Mouse (Mus musculus): Measurements from ENCODE around the gene Pradc1. TPM values are rescaled to one million over a fixed set of nuclear protein-coding genes. Genes with fewer than 3 reads are reported as not detected.
A peak's percentile ranks its signal among the peaks of the same experiment; 100 is the strongest.

Pradc1 gene
- polyA plus RNA-seq (2014; fragmentation: Nextera tagmentation; extraction: Ambion mirVana) = 21.2 and 34.4 TPM in 2 replicates

DNA sequence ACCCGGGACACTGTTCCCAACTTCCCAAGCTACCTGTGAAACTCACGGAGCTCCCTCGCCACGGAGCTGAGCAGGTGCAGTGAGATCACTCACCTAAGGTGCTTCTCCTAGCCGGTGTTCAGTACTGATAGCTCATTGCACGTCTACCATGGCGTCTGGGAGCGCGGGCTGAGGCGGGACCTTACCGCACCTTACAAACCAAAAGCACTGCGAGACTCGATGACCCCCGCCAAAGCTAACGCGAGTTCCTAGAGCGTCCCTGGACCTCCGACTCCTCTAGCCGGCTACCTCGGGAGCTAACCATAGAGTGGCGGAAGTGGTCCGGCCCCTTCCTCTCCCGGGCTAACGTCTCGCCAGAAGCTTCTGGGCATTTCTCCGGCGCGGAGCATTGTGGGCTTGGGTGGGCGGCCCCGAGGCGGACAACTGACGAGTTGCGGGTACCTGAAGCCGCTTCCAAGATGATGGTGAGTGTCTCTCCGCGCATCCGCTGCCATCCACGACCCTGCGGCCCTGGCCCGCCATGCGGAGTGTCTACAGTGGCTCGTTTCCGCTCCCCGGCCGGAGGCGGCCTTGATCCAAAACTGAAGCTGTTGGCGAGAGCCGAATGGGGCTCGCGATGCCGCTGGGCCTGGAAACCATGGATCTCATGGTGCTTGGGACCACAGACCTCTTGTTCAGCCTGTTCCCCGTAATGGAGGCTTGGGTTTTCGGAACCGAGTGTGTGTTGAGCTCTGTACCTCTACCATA lies at the start of gene Pradc1:
Pradc1 (minus strand) TSS at position 307 of the 747 bp plus-strand sequence.
- Histone ChIP-seq H3K36me3 (ENCODE audit: control insufficient read depth, insufficient read depth, low read length) (no peaks in the 10 kb centered on the region), H3K27ac (ENCODE audit: low read depth, low read length) (peak within 1 kb of the TSS; percentile 94), H3K9me3 (replicated peaks; ENCODE audit: control insufficient read depth, low read length) (no peaks in the 10 kb centered on the region), H3K4me2 (peak within 1 kb of the TSS; percentile 97), H3K27me3 (ENCODE audit: control insufficient read depth, insufficient read depth, low read length) (no peaks in the 10 kb centered on the region), H3K4me1 (ENCODE audit: control insufficient read depth, insufficient read depth, low read length) (peaks cover 24% of the 10 kb centered on the region), H3K9ac (ENCODE audit: low read depth, low read length) (peak within 1 kb of the TSS; percentile 87), H3K4me3 (ENCODE audit: low read depth, low read length) (peak within 1 kb of the TSS; percentile 85)
- ATAC-seq (replicated peaks; ENCODE audit: insufficient number of reproducible peaks, low FRiP score, low TSS enrichment) = peak; percentile 91
- WGBS (ENCODE audit: insufficient replicate concordance) = under 1% methylated on average over 53 of the region's 54 CpGs

DNA sequence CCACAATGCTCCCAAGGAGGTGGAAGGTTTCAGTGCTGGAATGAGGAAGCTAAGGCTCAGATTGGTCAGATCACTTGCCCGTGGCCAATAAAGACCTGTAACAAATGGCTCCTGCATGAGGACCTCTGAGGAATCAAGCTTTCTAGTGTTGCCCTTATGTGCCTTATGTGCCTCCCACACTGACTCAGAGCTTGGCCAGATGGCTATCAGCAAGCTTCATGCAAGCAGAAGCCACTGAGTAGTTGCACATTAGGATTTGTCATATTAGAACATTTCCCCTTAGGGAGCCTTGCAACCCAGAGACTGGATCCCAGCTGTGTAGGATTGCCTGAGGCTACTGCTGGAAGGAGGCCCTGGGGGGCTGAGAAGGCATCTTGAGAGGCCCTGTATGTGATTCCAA lies 48.6 kb upstream of the Pradc1 start:
- Histone ChIP-seq H3K9ac (ENCODE audit: low read depth, low read length) (no peak overlapping the region), H3K4me3 (ENCODE audit: low read depth, low read length) (no peak overlapping the region), H3K27ac (ENCODE audit: low read depth, low read length) (no peak overlapping the region), H3K27me3 (ENCODE audit: control insufficient read depth, insufficient read depth, low read length) (peaks cover 53% of the 10 kb centered on the region), H3K4me1 (ENCODE audit: control insufficient read depth, insufficient read depth, low read length) (peaks cover 5% of the 10 kb centered on the region; the same call in 1 of the 2 replicates), H3K9me3 (replicated peaks; ENCODE audit: control insufficient read depth, low read length) (no peaks in the 10 kb centered on the region), H3K4me2 (no peak overlapping the region), H3K36me3 (ENCODE audit: control insufficient read depth, insufficient read depth, low read length) (no peaks in the 10 kb centered on the region)
- no peak for ATAC-seq (replicated peaks; ENCODE audit: insufficient number of reproducible peaks, low FRiP score, low TSS enrichment)
- WGBS (ENCODE audit: insufficient replicate concordance) = 62% methylated on average over 1 of the region's 1 CpGs

DNA sequence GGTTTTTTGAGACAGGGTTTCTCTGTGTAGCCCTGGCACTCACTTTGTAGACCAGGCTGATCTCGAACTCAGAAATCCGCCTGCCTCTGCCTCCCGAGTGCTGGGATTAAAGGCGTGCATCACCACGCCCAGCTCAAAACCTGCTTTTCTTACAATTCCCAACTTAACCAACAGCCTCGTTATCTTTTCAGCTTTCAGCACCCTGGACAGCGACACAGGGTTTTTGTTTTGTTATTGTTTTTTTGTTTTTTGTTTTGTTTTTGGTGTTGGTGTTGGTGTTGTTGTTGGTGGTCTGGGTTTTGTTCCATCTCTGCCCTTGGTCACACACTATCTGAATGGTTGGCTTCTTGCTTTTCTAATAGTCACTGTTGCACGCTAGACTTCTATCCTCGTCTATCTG lies 46.4 kb upstream of the Pradc1 start:
- H3K36me3 ChIP-seq (ENCODE audit: control insufficient read depth, insufficient read depth, low read length) = no peaks in the 10 kb centered on the region
- H3K27me3 ChIP-seq (ENCODE audit: control insufficient read depth, insufficient read depth, low read length) = peaks cover 32% of the 10 kb centered on the region
- no peak overlapping the region for H3K4me3 ChIP-seq (ENCODE audit: low read depth, low read length)
- H3K9ac ChIP-seq (ENCODE audit: low read depth, low read length) = no peak overlapping the region
- H3K4me2 ChIP-seq = no peak overlapping the region
- no peaks in the 10 kb centered on the region for H3K9me3 ChIP-seq (replicated peaks; ENCODE audit: control insufficient read depth, low read length)
- WGBS (ENCODE audit: insufficient replicate concordance) = 51% methylated on average over 9 of the region's 9 CpGs
- H3K27ac ChIP-seq (ENCODE audit: low read depth, low read length) = no peak overlapping the region
- ATAC-seq (replicated peaks; ENCODE audit: insufficient number of reproducible peaks, low FRiP score, low TSS enrichment) = no peak
- peaks cover 5% of the 10 kb centered on the region; the same call in 1 of the 2 replicates for H3K4me1 ChIP-seq (ENCODE audit: control insufficient read depth, insufficient read depth, low read length)

DNA sequence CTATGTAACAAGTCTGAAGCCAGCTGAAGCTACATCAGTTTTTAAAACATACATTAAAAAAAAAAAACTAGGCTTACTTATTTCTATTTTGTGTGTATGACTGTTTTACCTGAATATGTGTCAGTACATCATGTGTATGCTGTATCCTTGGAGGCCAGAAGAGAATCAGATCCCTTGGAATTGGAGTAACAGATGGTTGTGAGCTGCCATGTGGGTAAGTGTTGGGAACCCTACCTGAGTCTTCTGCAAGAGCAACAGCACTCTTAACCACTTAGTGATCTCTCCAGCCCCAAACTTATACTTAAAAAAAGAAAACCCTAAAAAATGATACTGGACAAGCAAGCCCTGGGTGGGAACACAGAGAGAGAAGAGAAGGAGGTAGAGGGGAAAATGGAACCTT lies 45.2 kb upstream of the Pradc1 start:
- Histone ChIP-seq H3K9me3 (replicated peaks; ENCODE audit: control insufficient read depth, low read length) (no peaks in the 10 kb centered on the region), H3K36me3 (ENCODE audit: control insufficient read depth, insufficient read depth, low read length) (no peaks in the 10 kb centered on the region), H3K4me2 (no peak overlapping the region), H3K27me3 (ENCODE audit: control insufficient read depth, insufficient read depth, low read length) (peaks cover 20% of the 10 kb centered on the region), H3K27ac (ENCODE audit: low read depth, low read length) (no peak overlapping the region), H3K4me3 (ENCODE audit: low read depth, low read length) (no peak overlapping the region), H3K9ac (ENCODE audit: low read depth, low read length) (no peak overlapping the region), H3K4me1 (ENCODE audit: control insufficient read depth, insufficient read depth, low read length) (no peaks in the 10 kb centered on the region)
- no peak for ATAC-seq (replicated peaks; ENCODE audit: insufficient number of reproducible peaks, low FRiP score, low TSS enrichment)

DNA sequence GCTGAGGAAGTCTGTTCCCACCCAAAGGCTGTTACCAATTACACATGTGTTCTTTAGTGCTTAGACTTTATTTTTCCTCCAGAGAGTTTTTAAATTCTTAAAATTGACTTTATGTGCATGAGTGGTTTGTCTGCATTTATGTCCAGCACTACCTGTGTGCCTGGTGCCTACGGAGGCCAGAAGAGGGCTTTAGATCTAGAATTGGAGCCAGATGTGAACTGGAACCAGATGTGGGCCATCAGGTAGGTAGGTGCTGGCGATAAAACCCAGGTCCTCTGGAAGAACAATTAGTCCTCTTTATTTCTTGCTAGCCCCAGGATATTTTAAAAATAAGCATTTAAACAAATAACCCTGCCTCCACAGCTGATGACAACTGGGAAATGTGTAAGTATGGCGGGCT lies 39.8 kb upstream of the Pradc1 start:
- H3K27ac ChIP-seq (ENCODE audit: low read depth, low read length) = no peak overlapping the region
- H3K4me3 ChIP-seq (ENCODE audit: low read depth, low read length) = no peak overlapping the region
- no peaks in the 10 kb centered on the region for H3K36me3 ChIP-seq (ENCODE audit: control insufficient read depth, insufficient read depth, low read length)
- WGBS (ENCODE audit: insufficient replicate concordance) = 82% methylated on average over 3 of the region's 3 CpGs
- H3K4me1 ChIP-seq (ENCODE audit: control insufficient read depth, insufficient read depth, low read length) = no peaks in the 10 kb centered on the region
- H3K4me2 ChIP-seq = no peak overlapping the region
- peaks cover 4% of the 10 kb centered on the region for H3K27me3 ChIP-seq (ENCODE audit: control insufficient read depth, insufficient read depth, low read length)
- no peak overlapping the region for H3K9ac ChIP-seq (ENCODE audit: low read depth, low read length)
- no peak for ATAC-seq (replicated peaks; ENCODE audit: insufficient number of reproducible peaks, low FRiP score, low TSS enrichment)
- no peaks in the 10 kb centered on the region for H3K9me3 ChIP-seq (replicated peaks; ENCODE audit: control insufficient read depth, low read length)

DNA sequence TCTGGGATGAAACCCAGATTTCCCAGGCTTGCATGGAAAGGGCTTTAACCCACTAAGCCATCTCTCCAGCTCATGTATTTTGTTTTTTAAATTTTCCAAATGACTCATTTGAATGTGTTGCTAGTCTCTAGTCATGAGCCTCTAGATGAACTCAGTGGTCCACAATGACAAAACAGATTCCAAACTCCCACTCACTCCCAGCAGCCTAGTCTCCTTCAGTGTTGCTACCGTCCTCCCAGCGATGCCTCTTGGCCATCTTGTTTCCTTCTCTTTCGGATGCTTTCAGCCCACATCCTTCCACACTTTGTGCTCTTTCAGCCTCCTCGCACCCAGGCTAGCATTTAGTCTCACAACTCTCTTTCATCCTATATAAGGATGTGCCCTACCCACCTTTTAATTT lies 38.5 kb upstream of the Pradc1 start:
- Histone ChIP-seq H3K4me3 (ENCODE audit: low read depth, low read length) (no peak overlapping the region), H3K9ac (ENCODE audit: low read depth, low read length) (no peak overlapping the region), H3K27me3 (ENCODE audit: control insufficient read depth, insufficient read depth, low read length) (peaks cover 18% of the 10 kb centered on the region), H3K27ac (ENCODE audit: low read depth, low read length) (no peak overlapping the region), H3K4me2 (no peak overlapping the region), H3K36me3 (ENCODE audit: control insufficient read depth, insufficient read depth, low read length) (no peaks in the 10 kb centered on the region), H3K4me1 (ENCODE audit: control insufficient read depth, insufficient read depth, low read length) (no peaks in the 10 kb centered on the region), H3K9me3 (replicated peaks; ENCODE audit: control insufficient read depth, low read length) (no peaks in the 10 kb centered on the region)
- 83% methylated on average over 4 of the region's 4 CpGs for WGBS (ENCODE audit: insufficient replicate concordance)
- ATAC-seq (replicated peaks; ENCODE audit: insufficient number of reproducible peaks, low FRiP score, low TSS enrichment) = no peak

DNA sequence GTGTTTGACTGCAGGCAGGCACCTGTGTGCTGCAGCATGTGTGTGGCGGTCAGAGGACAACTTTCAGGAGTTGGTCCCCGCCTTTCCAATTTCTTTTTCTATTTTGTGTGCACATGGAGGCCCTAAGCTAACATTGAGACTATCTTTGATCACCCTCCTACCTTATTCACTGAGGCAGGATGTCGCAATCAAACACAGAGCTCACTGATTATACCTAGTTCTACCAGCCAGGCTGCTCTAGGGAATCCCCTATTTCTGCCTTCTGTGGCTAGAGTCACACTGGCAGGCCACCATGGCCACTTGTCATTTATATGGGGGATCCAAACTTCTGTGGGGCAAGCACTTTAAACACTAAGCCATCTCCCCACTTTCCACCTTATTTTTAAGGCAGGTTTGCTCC lies 37.9 kb upstream of the Pradc1 start:
- peaks cover 23% of the 10 kb centered on the region for H3K27me3 ChIP-seq (ENCODE audit: control insufficient read depth, insufficient read depth, low read length)
- no peak overlapping the region for H3K4me2 ChIP-seq
- no peaks in the 10 kb centered on the region for H3K36me3 ChIP-seq (ENCODE audit: control insufficient read depth, insufficient read depth, low read length)
- no peak overlapping the region for H3K9ac ChIP-seq (ENCODE audit: low read depth, low read length)
- H3K9me3 ChIP-seq (replicated peaks; ENCODE audit: control insufficient read depth, low read length) = no peaks in the 10 kb centered on the region
- H3K4me3 ChIP-seq (ENCODE audit: low read depth, low read length) = no peak overlapping the region
- ATAC-seq (replicated peaks; ENCODE audit: insufficient number of reproducible peaks, low FRiP score, low TSS enrichment) = no peak
- 73% methylated on average over 3 of the region's 3 CpGs for WGBS (ENCODE audit: insufficient replicate concordance)
- H3K4me1 ChIP-seq (ENCODE audit: control insufficient read depth, insufficient read depth, low read length) = no peaks in the 10 kb centered on the region
- no peak overlapping the region for H3K27ac ChIP-seq (ENCODE audit: low read depth, low read length)

DNA sequence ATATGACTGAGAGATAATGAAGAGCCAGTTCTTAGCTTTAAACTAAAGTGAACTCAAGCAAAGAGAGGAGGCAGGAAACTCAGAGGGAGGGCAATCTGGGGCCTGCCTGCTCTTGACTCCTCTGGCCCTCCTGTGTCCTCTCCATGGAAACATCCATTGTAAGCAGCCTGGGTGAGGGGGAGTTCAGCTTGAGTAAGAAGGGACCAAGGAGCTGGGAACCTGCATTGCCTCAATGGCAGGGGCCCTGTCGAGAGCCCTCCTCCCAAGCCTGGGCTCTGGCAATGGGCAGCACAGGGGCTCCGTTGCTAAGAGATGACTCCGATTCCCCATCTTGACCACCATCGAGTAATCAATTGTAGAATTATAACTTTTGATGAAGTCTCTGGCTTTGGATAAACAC lies 36.7 kb upstream of the Pradc1 start:
- 83% methylated on average over 4 of the region's 4 CpGs for WGBS (ENCODE audit: insufficient replicate concordance)
- H3K4me1 ChIP-seq (ENCODE audit: control insufficient read depth, insufficient read depth, low read length) = peaks cover 4% of the 10 kb centered on the region; the same call in 1 of the 2 replicates

DNA sequence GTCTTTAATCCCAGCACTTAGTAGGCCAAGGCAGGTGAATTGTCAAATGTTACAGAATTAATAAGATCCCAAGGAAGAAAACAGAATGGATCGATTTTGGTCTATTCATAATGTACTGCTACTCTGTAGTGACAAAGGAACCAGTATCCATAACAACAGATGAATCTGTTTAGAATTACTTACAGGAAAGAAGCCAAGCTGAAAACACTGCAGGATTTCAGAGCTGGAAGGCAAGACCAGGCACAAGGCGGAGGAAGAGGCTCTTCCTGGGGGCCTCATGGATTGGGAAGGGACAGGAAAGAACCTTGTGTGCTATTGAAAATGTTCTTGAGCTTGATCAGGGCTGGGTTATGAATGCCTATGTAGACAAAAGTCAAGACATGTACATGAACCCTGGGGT lies 34.0 kb upstream of the Pradc1 start:
- peaks cover 59% of the 10 kb centered on the region for H3K27me3 ChIP-seq (ENCODE audit: control insufficient read depth, insufficient read depth, low read length)
- 67% methylated on average over 2 of the region's 2 CpGs for WGBS (ENCODE audit: insufficient replicate concordance)

More for the DNA sequence above, 36.7 kb upstream of the Pradc1 start:
- Histone ChIP-seq H3K9ac (ENCODE audit: low read depth, low read length) (no peak overlapping the region), H3K36me3 (ENCODE audit: control insufficient read depth, insufficient read depth, low read length) (no peaks in the 10 kb centered on the region), H3K27me3 (ENCODE audit: control insufficient read depth, insufficient read depth, low read length) (peaks cover 35% of the 10 kb centered on the region), H3K4me3 (ENCODE audit: low read depth, low read length) (no peak overlapping the region), H3K4me2 (no peak overlapping the region), H3K9me3 (replicated peaks; ENCODE audit: control insufficient read depth, low read length) (no peaks in the 10 kb centered on the region), H3K27ac (ENCODE audit: low read depth, low read length) (no peak overlapping the region)
- ATAC-seq (replicated peaks; ENCODE audit: insufficient number of reproducible peaks, low FRiP score, low TSS enrichment) = no peak

More for the DNA sequence above, 34.0 kb upstream of the Pradc1 start:
- Histone ChIP-seq H3K27ac (ENCODE audit: low read depth, low read length) (no peak overlapping the region), H3K4me2 (no peak overlapping the region), H3K4me3 (ENCODE audit: low read depth, low read length) (no peak overlapping the region), H3K9me3 (replicated peaks; ENCODE audit: control insufficient read depth, low read length) (no peaks in the 10 kb centered on the region), H3K4me1 (ENCODE audit: control insufficient read depth, insufficient read depth, low read length) (peaks cover 4% of the 10 kb centered on the region; the same call in 1 of the 2 replicates), H3K36me3 (ENCODE audit: control insufficient read depth, insufficient read depth, low read length) (no peaks in the 10 kb centered on the region), H3K9ac (ENCODE audit: low read depth, low read length) (no peak overlapping the region)
- ATAC-seq (replicated peaks; ENCODE audit: insufficient number of reproducible peaks, low FRiP score, low TSS enrichment) = no peak

Measured in heart, embryonic 11.5 days (tissue).